Mouse (Mus musculus): ENCODE data around the gene Plcb2. TPM values are rescaled to one million over a fixed set of nuclear protein-coding genes. Genes with fewer than 3 reads are reported as not detected.
A peak's percentile ranks its signal among the peaks of the same experiment; 100 is the strongest.

Plcb2 gene
- 1.3 and 1.4 TPM in 2 replicates for polyA plus RNA-seq (2015; fragmentation: Nextera tagmentation; extraction: Ambion mirVana)

- TF ChIP-seq CTCF (IDR thresholded peaks at IDR 0.05; ENCODE audit: low read depth): no peak
- Histone ChIP-seq H3K27me3 (ENCODE audit: insufficient read depth, low read length) (0 out of 2 replicates have a peak, but pooled peaks cover 3% of the 10 kb centered on the region), H3K4me3 (replicated peaks; ENCODE audit: low read depth, low read length) (no peak within 1 kb of the TSS), H3K4me2 (ENCODE audit: low read length) (peak within 1 kb of the TSS; percentile 35), H3K27ac (peak within 1 kb of the TSS; percentile 75), H3K9ac (ENCODE audit: low read depth, low read length) (no peak within 1 kb of the TSS), H3K9me3 (replicated peaks; ENCODE audit: low read length) (no peaks in the 10 kb centered on the region), H3K36me3 (ENCODE audit: insufficient read depth, low read length) (no peaks in the 10 kb centered on the region), H3K4me1 (replicated peaks; ENCODE audit: insufficient read depth, low read length) (peaks cover 11% of the 10 kb centered on the region)
- WGBS: 8% methylated on average over 7 of the region's 7 CpGs
- DNase-seq (ENCODE audit: low spot score): peak; percentile 79
- peak; percentile 72 for ATAC-seq (replicated peaks; ENCODE audit: low FRiP score, low read depth)
Measured at GRCm38 (mm10) chr2:118728337-118728736, at the start of gene Plcb2. TSS of gene Plcb2 (minus strand) at chr2:118728438.

DNA sequence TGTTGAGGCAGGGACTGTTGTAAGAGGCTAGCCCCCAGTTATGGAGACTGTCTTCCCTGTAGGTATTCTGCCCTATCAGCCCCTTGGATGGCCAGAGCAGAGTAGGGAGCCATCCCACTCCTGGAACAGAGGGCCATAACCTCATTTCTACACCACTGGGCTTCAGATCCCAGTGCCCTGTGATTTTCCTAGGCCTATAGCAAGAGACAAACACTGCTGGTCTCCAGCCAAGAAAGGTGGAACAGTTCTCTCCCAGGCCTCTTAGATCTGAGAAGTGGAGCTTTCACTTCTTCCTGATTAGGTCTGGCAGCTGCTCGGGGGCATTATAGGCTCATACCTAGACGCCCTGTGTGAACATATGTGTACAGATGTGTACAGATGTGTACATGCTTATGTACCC lies 48.1 kb upstream of the Plcb2 start:
- H3K9ac ChIP-seq (ENCODE audit: low read depth, low read length): no peak overlapping the region
- no peak overlapping the region for H3K27ac ChIP-seq
- no peak overlapping the region for H3K4me3 ChIP-seq (replicated peaks; ENCODE audit: low read depth, low read length)
- H3K36me3 ChIP-seq (ENCODE audit: insufficient read depth, low read length): no peaks in the 10 kb centered on the region
- ATAC-seq (replicated peaks; ENCODE audit: low FRiP score, low read depth) (no peak), DNase-seq (ENCODE audit: low spot score) (no peak)
- no peaks in the 10 kb centered on the region for H3K9me3 ChIP-seq (replicated peaks; ENCODE audit: low read length)
- TF ChIP-seq CTCF (IDR thresholded peaks at IDR 0.05; ENCODE audit: low read depth): no peak
- 0 out of 2 replicates have a peak, but pooled peaks cover 3% of the 10 kb centered on the region for H3K4me1 ChIP-seq (replicated peaks; ENCODE audit: insufficient read depth, low read length)
- H3K27me3 ChIP-seq (ENCODE audit: insufficient read depth, low read length): no peaks in the 10 kb centered on the region
- WGBS: 66% methylated on average over 2 of the region's 2 CpGs
- H3K4me2 ChIP-seq (ENCODE audit: low read length): no peak overlapping the region

GRCm38 (mm10) chr2:118775846-118776245 lies 47.6 kb upstream of the Plcb2 start:
- Histone ChIP-seq H3K4me3 (replicated peaks; ENCODE audit: low read depth, low read length) (no peak overlapping the region), H3K36me3 (ENCODE audit: insufficient read depth, low read length) (no peaks in the 10 kb centered on the region), H3K9me3 (replicated peaks; ENCODE audit: low read length) (no peaks in the 10 kb centered on the region), H3K27ac (no peak overlapping the region), H3K4me2 (ENCODE audit: low read length) (no peak overlapping the region), H3K27me3 (ENCODE audit: insufficient read depth, low read length) (no peaks in the 10 kb centered on the region), H3K4me1 (replicated peaks; ENCODE audit: insufficient read depth, low read length) (0 out of 2 replicates have a peak, but pooled peaks cover 3% of the 10 kb centered on the region), H3K9ac (ENCODE audit: low read depth, low read length) (no peak overlapping the region)
- no peak for TF ChIP-seq CTCF (IDR thresholded peaks at IDR 0.05; ENCODE audit: low read depth)
- DNase-seq (ENCODE audit: low spot score): no peak
- ATAC-seq (replicated peaks; ENCODE audit: low FRiP score, low read depth): no peak
- WGBS: 64% methylated on average over 3 of the region's 4 CpGs

- H3K9me3 ChIP-seq (replicated peaks; ENCODE audit: low read length): no peaks in the 10 kb centered on the region
- H3K27ac ChIP-seq: no peak overlapping the region
- WGBS: 60% methylated on average over 1 of the region's 1 CpGs
- no peak for TF ChIP-seq CTCF (IDR thresholded peaks at IDR 0.05; ENCODE audit: low read depth)
- H3K4me3 ChIP-seq (replicated peaks; ENCODE audit: low read depth, low read length): no peak overlapping the region
- H3K4me1 ChIP-seq (replicated peaks; ENCODE audit: insufficient read depth, low read length): 0 out of 2 replicates have a peak, but pooled peaks cover 3% of the 10 kb centered on the region
- ATAC-seq (replicated peaks; ENCODE audit: low FRiP score, low read depth) (no peak), DNase-seq (ENCODE audit: low spot score) (no peak)
- H3K9ac ChIP-seq (ENCODE audit: low read depth, low read length): no peak overlapping the region
- no peaks in the 10 kb centered on the region for H3K27me3 ChIP-seq (ENCODE audit: insufficient read depth, low read length)
- no peak overlapping the region for H3K4me2 ChIP-seq (ENCODE audit: low read length)
- H3K36me3 ChIP-seq (ENCODE audit: insufficient read depth, low read length): no peaks in the 10 kb centered on the region
Measured at GRCm38 (mm10) chr2:118775396-118775795, 47.2 kb upstream of the Plcb2 start.

DNA sequence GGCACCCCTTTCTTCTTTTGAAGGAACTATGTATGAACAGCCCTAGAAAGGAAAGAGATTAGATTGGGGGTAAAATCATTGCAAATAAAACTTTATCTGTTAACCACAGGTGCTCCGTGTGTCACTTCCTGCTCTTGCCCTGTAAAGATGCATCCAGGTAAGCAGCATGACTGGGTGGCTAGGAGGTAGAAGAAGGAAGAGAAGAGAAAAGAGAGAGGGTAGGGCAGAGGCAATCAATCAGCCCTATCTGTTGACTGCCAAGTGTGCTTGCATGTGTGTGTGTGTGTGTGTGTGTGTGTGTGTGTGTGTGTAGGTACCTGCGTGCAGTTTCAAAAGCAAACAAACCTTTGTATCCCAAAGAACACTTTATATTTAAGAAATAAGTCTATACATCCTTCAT lies 46.3 kb upstream of the Plcb2 start:
- no peak for ATAC-seq (replicated peaks; ENCODE audit: low FRiP score, low read depth)
- Histone ChIP-seq H3K9me3 (replicated peaks; ENCODE audit: low read length) (no peaks in the 10 kb centered on the region), H3K27me3 (ENCODE audit: insufficient read depth, low read length) (no peaks in the 10 kb centered on the region), H3K4me3 (replicated peaks; ENCODE audit: low read depth, low read length) (no peak overlapping the region), H3K36me3 (ENCODE audit: insufficient read depth, low read length) (no peaks in the 10 kb centered on the region), H3K4me1 (replicated peaks; ENCODE audit: insufficient read depth, low read length) (no peaks in the 10 kb centered on the region), H3K4me2 (ENCODE audit: low read length) (no peak overlapping the region), H3K9ac (ENCODE audit: low read depth, low read length) (no peak overlapping the region), H3K27ac (no peak overlapping the region)
- no peak for TF ChIP-seq CTCF (IDR thresholded peaks at IDR 0.05; ENCODE audit: low read depth)
- 85% methylated on average over 2 of the region's 2 CpGs for WGBS
- no peak for DNase-seq (ENCODE audit: low spot score)

GRCm38 (mm10) chr2:118772158-118772874 lies 44.1 kb upstream of the Plcb2 start, which contains the start of gene Phgr1:
TSS of gene Phgr1 (plus strand) at chr2:118772769.
- H3K36me3 ChIP-seq (ENCODE audit: insufficient read depth, low read length): no peaks in the 10 kb centered on the region
- no peak for TF ChIP-seq CTCF (IDR thresholded peaks at IDR 0.05; ENCODE audit: low read depth)
- no peak within 1 kb of the TSS for H3K4me2 ChIP-seq (ENCODE audit: low read length)
- no peaks in the 10 kb centered on the region for H3K9me3 ChIP-seq (replicated peaks; ENCODE audit: low read length)
- ATAC-seq (replicated peaks; ENCODE audit: low FRiP score, low read depth): no peak
- no peak within 1 kb of the TSS for H3K27ac ChIP-seq
- no peaks in the 10 kb centered on the region for H3K27me3 ChIP-seq (ENCODE audit: insufficient read depth, low read length)
- H3K4me1 ChIP-seq (replicated peaks; ENCODE audit: insufficient read depth, low read length): no peaks in the 10 kb centered on the region
- H3K9ac ChIP-seq (ENCODE audit: low read depth, low read length): no peak within 1 kb of the TSS
- 62% methylated on average over 6 of the region's 6 CpGs for WGBS
- no peak for DNase-seq (ENCODE audit: low spot score)
- no peak within 1 kb of the TSS for H3K4me3 ChIP-seq (replicated peaks; ENCODE audit: low read depth, low read length)

Measured in kidney, postnatal 0 days (tissue).